Mouse (Mus musculus) bone marrow macrophage, adult 2 months (primary cell): ENCODE measurements at regions not wholly inside any gene's neighbourhood (a gene's known extent, or its start where the extent isn't known, plus 50 kb on each side); places are given as distances from the start of the nearest gene placed in this dataset.

Experiments
- CTCF ChIP-seq: IDR thresholded peaks from 2 replicates; pipeline ENCODE4 v1.5.1; 2012; ENCODE audit warnings: low read depth, mild to moderate bottlenecking, low read length, moderate library complexity
- POLR2A ChIP-seq: IDR thresholded peaks from 2 replicates; pipeline ENCODE4 v1.6.1; 2012; ENCODE audit warnings: mild to moderate bottlenecking, low read depth, low read length, borderline replicate concordance

GRCm38 (mm10) chr10:39241486-39241885 is 77.9 kb upstream of the Ccn6 start:
- no peak for TF ChIP-seq CTCF
- no peak for TF ChIP-seq POLR2A
